Mouse (Mus musculus): Measurements from ENCODE around the gene Srd5a1.
"Not testable (repeated sequence)": the region's sequence is repeated elsewhere in the genome, so short reads cannot be mapped to it uniquely, and the experiment has no call there.

Gene Srd5a1

GRCm38 (mm10) chr13:69611398-69612174 lies at the start of gene Srd5a1:
Gene Srd5a1, minus strand, starts transcription at chr13:69611442.
- DNase-seq (ENCODE audit: low spot score) = peak; percentile 99

DNA sequence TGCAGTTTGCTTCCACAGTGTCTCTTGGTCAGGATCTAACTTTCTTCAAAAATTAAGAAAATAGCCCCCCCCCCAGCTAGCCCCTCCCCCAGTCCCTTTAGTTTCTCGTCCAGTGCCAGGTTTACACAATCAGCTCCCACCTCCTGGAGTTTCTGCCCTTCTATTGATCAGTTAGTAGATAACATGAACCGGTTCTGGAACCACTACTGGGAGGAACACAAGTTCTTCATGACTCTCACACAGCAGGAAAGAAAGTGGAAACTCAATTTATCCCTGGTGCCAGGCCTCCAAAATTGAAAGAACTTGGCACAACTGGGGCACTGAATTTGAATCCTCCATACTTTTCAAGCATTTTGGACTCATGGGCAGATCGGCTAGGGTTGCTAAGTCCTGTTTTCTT lies 43.3 kb upstream of the Srd5a1 start:
- DNase-seq (ENCODE audit: low spot score) = no peak

- DNase-seq (ENCODE audit: low spot score) = no peak
These were observed 35.2 kb upstream of the Srd5a1 start for GRCm38 (mm10) chr13:69646481-69646880.

GRCm38 (mm10) chr13:69645694-69646423 lies 34.6 kb upstream of the Srd5a1 start:
- no peak for DNase-seq (ENCODE audit: low spot score)

- DNase-seq (ENCODE audit: low spot score) = no peak
These were observed 33.4 kb upstream of the Srd5a1 start for GRCm38 (mm10) chr13:69644427-69645166.

DNA sequence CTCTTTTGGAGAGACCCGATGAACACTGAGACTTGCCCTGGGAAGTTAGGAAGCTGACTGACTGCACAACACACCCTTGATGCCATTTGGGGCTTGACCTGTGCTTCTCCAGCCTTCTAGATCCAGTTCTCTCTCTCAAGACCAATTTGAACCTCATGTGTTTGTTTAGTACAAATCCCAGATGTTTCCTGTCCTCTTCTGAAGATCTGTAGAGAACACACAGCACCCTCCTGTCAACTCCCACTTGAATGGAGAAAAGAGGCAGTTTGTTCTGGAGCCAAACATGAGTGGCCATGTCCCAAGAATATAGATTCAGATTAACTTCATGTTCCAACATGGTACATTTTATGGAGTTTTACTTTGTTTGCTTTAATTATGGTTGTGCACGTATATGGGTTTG lies 32.7 kb upstream of the Srd5a1 start:
- DNase-seq (ENCODE audit: low spot score) = no peak

- DNase-seq (ENCODE audit: low spot score) = no peak
These were observed 31.5 kb upstream of the Srd5a1 start for GRCm38 (mm10) chr13:69642656-69643216.

DNA sequence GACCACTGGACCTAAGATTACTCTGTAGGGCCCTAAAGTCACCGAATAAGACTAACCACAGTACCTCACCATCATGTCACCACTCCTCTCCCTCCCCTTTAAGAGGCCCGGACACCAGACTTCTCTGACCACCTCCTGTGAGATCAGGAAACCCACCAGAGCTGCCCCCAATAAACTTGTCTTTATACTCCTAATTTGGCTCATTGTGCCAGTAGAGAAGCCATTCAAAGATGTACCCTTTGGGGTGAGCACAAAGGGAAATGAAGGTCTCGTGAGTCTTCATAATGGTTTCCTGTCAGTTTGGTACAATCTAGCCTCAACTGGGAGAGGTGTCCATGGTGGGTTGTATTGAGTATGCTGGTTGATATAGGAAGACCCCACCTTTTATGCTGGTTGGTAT lies 29.8 kb upstream of the Srd5a1 start:
- no peak for DNase-seq (ENCODE audit: low spot score)

DNA sequence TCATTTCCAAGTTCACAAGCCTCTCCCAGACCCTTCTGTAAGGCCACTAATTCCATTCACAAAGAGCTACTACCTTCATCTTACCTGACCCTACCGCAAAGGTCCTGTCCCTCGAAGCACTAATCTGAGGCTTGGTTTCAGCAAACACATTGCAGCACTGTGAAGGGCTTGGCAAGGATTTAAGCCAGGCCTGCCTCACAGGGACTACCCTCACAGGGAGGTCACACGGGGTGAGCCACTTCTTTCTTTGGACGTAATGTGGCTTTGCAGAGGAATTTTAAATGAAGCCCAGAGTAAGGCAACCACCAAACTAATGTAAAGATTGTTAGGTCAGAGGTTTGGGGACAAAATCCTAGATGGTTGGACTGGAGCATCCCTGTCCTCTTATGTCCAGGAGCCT lies 29.3 kb upstream of the Srd5a1 start:
- DNase-seq (ENCODE audit: low spot score) = no peak

GRCm38 (mm10) chr13:69640126-69640525 lies 28.9 kb upstream of the Srd5a1 start:
- DNase-seq (ENCODE audit: low spot score) = no peak

- no peak for DNase-seq (ENCODE audit: low spot score)
These were observed 28.0 kb upstream of the Srd5a1 start for GRCm38 (mm10) chr13:69639251-69639650.

- DNase-seq (ENCODE audit: low spot score) = no peak
These were observed 26.9 kb upstream of the Srd5a1 start for GRCm38 (mm10) chr13:69638108-69638626.

GRCm38 (mm10) chr13:69637657-69638056 lies 26.4 kb upstream of the Srd5a1 start:
- no peak for DNase-seq (ENCODE audit: low spot score)

GRCm38 (mm10) chr13:69636816-69637215 lies 25.6 kb upstream of the Srd5a1 start:
- DNase-seq (ENCODE audit: low spot score) = no peak

DNA sequence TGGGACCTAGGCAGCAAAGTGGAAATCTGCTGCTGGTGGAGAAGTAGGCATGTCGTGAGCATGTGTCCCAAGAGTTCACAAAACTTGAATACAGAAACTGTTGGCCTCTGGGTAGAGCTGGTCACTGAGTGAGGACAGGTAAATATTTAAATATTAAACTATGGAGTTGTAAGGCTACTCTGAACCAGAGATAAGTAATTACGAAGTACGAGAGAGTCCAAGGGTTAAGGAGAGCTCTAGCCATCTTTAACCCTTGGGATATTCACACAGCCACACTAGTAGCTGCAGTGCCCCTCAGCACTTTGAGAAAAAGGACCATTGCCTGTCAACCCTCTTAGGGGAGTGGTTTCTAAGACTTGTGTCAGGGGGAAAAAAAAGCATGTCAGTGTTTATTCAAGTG lies 25.1 kb upstream of the Srd5a1 start:
- no peak for DNase-seq (ENCODE audit: low spot score)

DNA sequence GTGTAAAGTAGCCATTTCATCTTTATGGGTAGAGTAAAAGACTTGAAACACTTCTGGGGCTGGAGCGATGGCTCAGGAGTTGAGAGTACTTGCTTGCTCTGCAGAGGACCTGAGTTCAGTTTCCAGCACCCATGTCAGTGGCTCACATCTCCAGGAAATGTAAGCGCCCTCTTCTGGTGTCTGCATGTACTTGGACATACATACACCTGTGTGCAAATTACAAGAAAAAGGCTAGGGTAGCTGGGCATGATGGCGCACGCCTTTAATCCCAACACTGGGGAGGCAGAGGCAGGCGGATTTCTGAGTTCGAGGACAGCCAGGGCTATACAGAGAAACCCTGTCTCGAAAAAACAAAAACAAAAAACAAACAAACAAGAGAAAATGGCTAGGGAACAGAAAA lies 24.6 kb upstream of the Srd5a1 start:
- not testable (repeated sequence) for DNase-seq (ENCODE audit: low spot score)

DNA sequence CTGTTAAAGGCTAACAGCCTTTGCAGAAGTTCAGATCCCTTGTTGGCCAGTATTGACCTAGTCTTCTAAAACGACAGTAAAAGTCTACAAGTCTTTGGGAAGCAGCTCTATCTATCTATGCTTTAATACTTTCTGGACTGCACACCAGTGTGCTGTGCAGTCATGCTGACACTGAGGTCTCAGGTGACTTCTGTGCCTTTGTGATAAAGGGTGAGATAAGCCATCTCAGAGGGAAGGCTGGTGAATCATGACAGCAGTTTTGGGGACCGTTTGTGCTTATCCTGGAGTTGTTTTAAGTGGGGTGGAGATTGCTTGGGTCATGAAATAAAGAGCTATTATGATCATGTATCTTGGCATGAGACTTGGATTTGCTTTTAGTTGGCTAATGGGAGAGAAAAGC lies 22.7 kb upstream of the Srd5a1 start:
- no peak for DNase-seq (ENCODE audit: low spot score)

DNA sequence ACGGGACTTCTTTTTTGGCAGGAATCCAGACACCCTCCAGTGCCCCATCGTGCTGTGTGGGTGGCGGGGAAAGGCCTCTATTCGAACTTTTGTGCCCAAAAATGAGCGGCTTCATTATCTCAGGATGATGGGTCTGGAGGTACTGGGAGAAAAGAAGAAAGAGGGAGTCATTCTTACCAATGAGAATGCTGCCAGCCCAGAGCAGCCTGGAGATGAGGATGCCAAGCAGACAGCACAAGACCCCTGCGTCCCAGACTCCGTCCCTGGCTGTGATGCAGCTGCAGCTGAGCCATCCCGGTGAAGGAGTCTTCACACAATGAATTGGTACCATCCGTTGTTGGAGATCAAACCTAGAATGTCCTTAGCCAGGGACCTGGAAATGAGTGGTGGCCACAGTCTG lies 22.3 kb upstream of the Srd5a1 start:
- no peak for DNase-seq (ENCODE audit: low spot score)

DNA sequence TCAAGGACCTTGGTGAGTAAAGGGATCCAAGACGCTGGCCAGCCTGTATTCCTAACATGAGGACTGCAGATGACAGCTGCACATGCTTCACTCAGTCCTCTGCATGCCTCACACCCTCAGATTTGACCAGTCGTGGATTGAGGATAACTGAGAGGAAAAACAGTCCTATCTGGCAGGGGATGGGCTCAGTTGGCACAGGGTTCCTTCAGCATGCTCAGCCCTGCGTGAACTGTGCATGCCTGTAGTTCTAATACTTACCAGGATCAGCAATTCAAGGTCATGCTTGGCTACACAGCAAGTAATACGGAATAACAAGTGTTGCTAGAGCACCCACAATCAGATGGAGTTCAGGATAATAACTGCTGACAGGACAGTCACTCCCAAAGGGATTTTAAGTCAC lies 20.4 kb upstream of the Srd5a1 start:
- no peak for DNase-seq (ENCODE audit: low spot score)

- DNase-seq (ENCODE audit: low spot score) = no peak
These were observed 19.9 kb upstream of the Srd5a1 start for GRCm38 (mm10) chr13:69631111-69631510.

DNA sequence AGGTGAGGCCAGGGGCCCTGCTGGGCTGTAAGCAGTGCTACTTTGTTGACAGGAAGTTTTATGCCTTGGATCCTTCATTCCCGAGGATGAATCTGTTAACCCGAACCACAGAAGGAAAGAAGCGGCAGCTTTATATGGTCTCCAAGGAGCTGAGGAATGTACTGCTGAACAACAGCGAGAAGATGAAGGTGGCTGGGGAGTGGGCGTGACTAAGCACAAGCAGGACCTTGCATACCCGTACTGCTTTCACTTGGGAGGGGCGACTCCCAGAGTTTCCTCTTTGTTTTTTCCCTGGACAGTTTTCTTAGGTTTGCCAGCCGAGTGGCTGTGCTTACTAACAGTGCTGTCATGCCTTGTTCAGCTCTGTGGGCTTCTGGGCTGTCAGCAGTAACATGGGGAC lies 19.3 kb upstream of the Srd5a1 start:
- no peak for DNase-seq (ENCODE audit: low spot score)

DNA sequence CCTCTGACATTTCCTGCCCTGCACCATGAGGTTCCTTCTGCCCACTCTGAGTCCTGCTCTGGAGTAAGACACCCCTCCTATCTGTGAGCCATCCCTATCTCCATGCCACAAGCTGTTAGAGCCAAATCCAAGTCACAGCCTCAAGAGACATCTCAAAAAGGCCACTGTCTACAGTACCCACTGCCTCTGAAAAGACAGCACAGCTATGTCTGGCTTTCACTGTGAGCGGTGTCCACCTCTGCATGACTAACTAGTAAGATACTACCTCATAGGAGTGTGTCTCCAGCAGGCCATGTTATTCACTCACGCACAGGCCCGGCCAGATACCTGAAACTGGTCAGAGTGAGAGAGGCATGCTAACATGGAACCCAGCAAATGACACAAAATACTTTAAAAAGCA lies 16.7 kb upstream of the Srd5a1 start:
- DNase-seq (ENCODE audit: low spot score) = no peak
